Mouse (Mus musculus) cerebellum, adult 2 months (tissue): ENCODE data around the gene Tspan5. TPM values are rescaled to one million over a fixed set of nuclear protein-coding genes. Genes with fewer than 3 reads are reported as not detected.

Source experiments
- DNase-seq, 2 experiments: peaks; one replicate each; pipeline ENCODE4 v3.0.0; 2021
- H3K27ac ChIP-seq: fragments of 200-500 bp; 2 replicates; pipeline ENCODE4 v1.5.1; 2012; ENCODE audit warnings: low read length, control low read depth, inconsistent platforms; ENCODE audit not compliant: insufficient read depth
- H3K27me3 ChIP-seq: fragments of 200-500 bp; 2 replicates; pipeline ENCODE4 v1.6.1; 2012; ENCODE audit warnings: inconsistent platforms, mild to moderate bottlenecking, low read length, moderate library complexity; ENCODE audit not compliant: control insufficient read depth, insufficient read depth
- H3K4me1 ChIP-seq: fragments of 200-500 bp; 2 replicates; pipeline ENCODE4 v1.6.1; 2011; ENCODE audit warnings: low read length; ENCODE audit not compliant: control insufficient read depth, insufficient read depth
- H3K4me3 ChIP-seq: fragments of 200-500 bp; replicated peaks from 2 replicates; pipeline ENCODE3; 2011; ENCODE audit warnings: mild to moderate bottlenecking, low read depth, low read length, control low read depth; ENCODE audit not compliant: insufficient read depth
- CTCF ChIP-seq: fragments of 200-500 bp; IDR thresholded peaks from 2 replicates; pipeline ENCODE4 v1.5.1; 2011; ENCODE audit warnings: low read depth, mild to moderate bottlenecking, control low read depth, low read length, moderate library complexity, borderline replicate concordance; ENCODE audit not compliant: insufficient read depth
- POLR2A ChIP-seq: fragments of 200-500 bp; IDR thresholded peaks from 2 replicates; pipeline ENCODE4 v1.6.1; 2011; ENCODE audit warnings: low read length, control low read depth, borderline replicate concordance; ENCODE audit not compliant: insufficient read depth
- WGBS: fragments of 180-500 bp; shearing (Covaris S2); methylation state at CpG from one replicate; pipeline ENCODE4 v1.1.7; 2018; 5-methylcytosine and 5-hydroxymethylcytosine counted together
- polyA plus RNA-seq: library from polyadenylated mRNA; depleted of rRNA; stranded (reverse); fragments of >200 nt; gene quantifications from 2 replicates; pipeline ENCODE4 v1.2.3, GENCODE M21; 2012

Tspan5 gene
- polyA plus RNA-seq, 1 experiment, result 166 TPM

DNA sequence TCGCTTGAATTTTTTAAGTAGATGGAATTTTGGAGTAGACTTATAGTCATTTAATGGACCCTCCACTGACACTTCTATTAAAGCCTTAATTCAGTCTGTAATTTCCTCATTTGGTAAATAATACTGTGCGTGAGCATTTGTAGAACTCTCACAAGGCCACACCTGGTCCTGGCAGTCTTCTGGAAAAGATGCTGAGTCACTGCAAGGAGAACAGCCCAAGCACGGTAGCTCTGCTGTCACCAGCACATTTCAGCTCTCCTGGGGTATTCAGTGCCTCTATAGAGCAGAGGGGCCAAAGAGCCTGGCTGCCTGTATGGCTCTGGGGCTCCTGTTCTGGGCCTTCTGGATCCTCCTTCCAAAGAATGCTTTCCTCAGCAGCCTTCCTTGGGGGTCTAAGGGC lies 11.2 kb upstream of the Tspan5 start:
- TF ChIP-seq POLR2A (no peak), CTCF (no peak)
- Histone ChIP-seq H3K27me3 (no peaks in the 10 kb centered on the region), H3K4me3 (no peak overlapping the region), H3K27ac (no peak overlapping the region), H3K4me1 (no peaks in the 10 kb centered on the region)
- DNase-seq, result no peak
- 74% methylated on average over 3 of the region's 3 CpGs for WGBS

DNA sequence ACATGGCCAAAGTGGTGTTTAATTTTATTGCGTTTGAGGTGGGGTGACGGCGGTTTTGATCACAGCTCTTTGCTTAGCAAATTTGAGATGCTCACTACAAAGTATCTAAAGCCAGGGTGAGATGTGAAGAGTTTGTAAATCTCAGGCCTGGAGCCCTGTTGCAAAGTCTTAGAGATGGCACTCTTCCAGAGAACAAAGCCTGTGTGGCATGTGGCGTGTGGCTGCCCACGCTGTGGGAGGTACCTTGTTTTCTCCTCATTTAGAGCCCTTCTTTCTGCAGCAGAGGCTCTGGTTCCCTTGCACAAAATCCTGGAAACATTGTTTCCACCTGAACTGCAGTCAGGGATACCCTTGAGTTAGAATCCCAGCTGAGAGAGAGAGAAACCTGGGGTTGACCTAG lies 6.2 kb upstream of the Tspan5 start:
- WGBS, result 66% methylated on average over 5 of the region's 5 CpGs
- DNase-seq, result no peak
- Histone ChIP-seq H3K27me3 (no peaks in the 10 kb centered on the region), H3K4me1 (no peaks in the 10 kb centered on the region), H3K4me3 (no peak overlapping the region), H3K27ac (no peak overlapping the region)
- no peak for TF ChIP-seq CTCF
- no peak for TF ChIP-seq POLR2A

DNA sequence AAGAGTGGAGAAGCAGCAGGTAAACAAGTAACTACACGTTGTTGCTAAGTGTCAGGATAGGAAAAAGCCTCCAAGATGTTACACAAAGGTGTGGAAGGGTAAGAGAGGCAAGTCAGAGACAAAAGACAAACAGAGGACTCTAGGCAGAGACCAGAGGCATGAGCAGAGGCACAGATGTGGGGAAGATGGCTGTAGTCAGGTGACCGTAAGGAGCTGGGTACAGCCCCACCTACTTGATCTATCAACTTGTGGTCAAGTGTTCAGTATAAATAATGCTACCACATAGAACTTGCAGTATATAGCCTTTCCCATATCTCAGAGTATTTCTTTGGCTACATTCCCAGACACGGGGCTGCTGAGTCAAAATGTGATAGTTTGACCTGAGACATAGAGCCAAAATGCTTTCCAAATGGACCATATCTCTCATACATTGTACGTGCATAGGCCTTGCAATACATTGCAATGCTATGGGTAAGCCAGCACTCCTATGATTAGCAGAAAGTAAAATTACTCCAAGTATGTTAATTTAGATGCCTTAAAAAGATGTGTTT lies 2.8 kb upstream of the Tspan5 start:
- no peak for DNase-seq
- WGBS, result 74% methylated on average over 4 of the region's 4 CpGs
- TF ChIP-seq POLR2A (no peak), CTCF (no peak)
- Histone ChIP-seq H3K4me3 (no peak overlapping the region), H3K4me1 (no peaks in the 10 kb centered on the region; the same call in 1 of the 2 replicates), H3K27ac (no peak overlapping the region), H3K27me3 (no peaks in the 10 kb centered on the region)

DNA sequence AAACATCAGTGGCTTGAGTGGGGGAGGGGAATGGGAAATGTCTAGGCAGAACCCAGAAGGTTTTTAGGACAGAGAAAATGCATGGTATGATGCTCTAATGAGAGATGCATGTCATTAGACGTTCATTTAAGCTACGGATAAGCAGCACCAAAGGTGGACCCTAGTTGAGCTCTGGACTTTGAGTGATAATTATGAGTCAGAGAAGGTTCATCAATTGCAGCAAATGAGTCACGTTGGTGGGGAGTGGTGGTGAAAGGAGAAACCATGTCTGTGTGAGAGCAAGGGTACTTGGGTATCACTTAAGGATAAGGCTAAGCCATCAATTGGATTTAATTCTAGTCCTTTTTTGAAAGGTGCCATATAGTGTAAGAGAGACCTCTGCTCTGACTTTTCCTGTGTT lies 1.7 kb upstream of the Tspan5 start:
- H3K4me3 ChIP-seq, result no peak overlapping the region
- no peaks in the 10 kb centered on the region; the same call in 1 of the 2 replicates for H3K4me1 ChIP-seq
- WGBS, result 95% methylated on average over 3 of the region's 3 CpGs
- no peaks in the 10 kb centered on the region for H3K27me3 ChIP-seq
- TF ChIP-seq POLR2A (no peak), CTCF (no peak)
- DNase-seq, result no peak
- no peak overlapping the region for H3K27ac ChIP-seq

DNA sequence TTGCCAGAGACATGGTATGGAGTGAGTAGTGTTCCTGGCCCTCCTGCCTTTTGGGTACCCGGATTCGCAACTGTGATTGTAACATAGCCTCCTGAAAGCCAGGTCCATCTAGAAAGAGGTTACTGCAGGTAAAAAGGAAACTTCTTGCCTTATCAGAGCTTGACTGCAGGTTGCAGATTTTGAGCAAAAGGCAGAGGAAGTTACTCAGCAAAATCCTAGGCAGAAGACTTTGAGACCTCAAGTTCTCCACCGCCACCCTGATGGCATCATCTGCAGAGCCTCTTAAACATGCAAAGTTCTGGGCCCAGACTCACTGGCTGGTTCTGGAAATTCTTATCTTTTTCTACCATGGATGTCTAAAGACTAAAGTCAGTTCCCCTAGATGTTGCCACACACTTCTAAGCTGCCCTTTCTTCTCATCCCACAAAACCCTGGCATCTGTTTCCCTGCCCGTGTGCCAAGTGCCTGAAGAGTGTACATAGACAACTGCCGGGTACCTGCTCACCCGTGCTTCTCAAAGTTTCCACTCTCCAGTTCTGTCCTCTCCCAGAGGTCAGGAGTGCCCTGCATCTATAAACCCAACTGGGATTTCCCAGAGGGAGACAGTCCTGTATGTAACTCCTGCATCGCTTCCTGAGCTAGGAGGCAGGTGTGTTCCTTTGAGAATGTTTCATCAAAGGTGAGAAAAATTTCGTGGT lies 1.0 kb upstream of the Tspan5 start:
- Histone ChIP-seq H3K4me3 (no peak overlapping the region), H3K4me1 (peaks cover under 1% of the 10 kb centered on the region; the same call in 1 of the 2 replicates), H3K27me3 (no peaks in the 10 kb centered on the region), H3K27ac (no peak overlapping the region)
- peak in 1 of 2 experiments; percentile 34 for DNase-seq
- WGBS, result 55% methylated on average over 8 of the region's 8 CpGs
- TF ChIP-seq POLR2A (no peak), CTCF (no peak)

DNA sequence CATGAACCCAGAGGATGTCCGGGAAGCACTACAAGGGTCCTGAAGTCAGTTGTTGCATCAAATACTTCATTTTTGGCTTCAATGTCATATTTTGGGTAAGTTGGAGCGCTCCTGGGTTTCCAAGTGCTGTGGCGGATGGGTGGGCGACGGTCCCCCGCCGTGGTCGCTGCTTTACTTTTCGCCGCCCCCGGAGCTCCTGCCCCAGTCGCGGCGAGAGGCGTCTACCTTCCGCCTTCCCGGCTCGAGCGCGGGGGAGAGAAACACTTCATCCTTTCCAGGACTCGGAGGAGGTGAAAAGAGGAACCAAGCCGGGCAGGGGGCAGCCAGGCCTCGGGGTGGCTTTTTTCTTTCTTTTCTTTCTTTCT lies 553 bp downstream of the Tspan5 start:
- H3K27me3 ChIP-seq, result no peaks in the 10 kb centered on the region
- peak overlapping the region; percentile 93 for H3K27ac ChIP-seq
- TF ChIP-seq POLR2A (no peak), CTCF (no peak)
- DNase-seq, result peak; percentile 51 to 60
- peak overlapping the region; percentile 100 for H3K4me3 ChIP-seq
- H3K4me1 ChIP-seq, result peaks cover 12% of the 10 kb centered on the region; the same call in 1 of the 2 replicates
- 0% methylated on average over 23 of the region's 23 CpGs for WGBS

DNA sequence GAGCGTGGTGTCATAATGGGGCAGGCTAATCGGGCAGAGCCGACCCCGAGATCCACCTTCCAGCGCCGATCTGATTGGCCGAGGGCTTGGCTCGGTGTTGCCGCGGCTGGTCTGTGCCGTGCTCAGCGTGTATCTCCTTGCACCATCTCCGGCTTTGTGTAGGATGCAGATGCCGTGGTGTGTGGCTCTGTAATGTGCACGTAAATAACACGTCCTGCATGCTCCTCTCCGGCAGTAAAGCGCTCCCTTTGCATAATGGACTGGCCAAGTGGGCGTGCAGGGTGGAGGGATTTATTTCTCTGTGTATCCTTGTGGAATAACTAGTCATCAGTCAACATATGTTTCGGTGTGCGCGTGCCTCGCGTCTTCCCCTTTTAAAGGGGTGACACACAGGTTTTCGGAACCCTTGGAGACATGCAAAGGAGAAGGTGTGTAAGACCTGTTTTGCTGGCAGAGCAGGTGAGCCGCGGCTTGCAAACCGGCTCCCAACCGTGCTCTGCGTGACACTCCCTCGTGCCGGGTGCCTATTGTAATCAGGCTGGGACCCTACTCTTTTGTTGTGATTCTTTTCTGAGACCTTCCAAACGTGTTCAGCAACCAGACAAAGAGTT lies 1.2 kb downstream of the Tspan5 start:
- Histone ChIP-seq H3K4me1 (peaks cover 12% of the 10 kb centered on the region; the same call in 1 of the 2 replicates), H3K27ac (peak overlapping the region; percentile 93), H3K27me3 (no peaks in the 10 kb centered on the region), H3K4me3 (peak overlapping the region; percentile 100)
- TF ChIP-seq CTCF, result no peak
- peak; percentile 59; the same call in 1 of the 2 replicates for TF ChIP-seq POLR2A
- under 1% methylated on average over 33 of the region's 33 CpGs for WGBS
- DNase-seq, result peak; percentile 85 to 88
